Mouse (Mus musculus) heart, postnatal 0 days (tissue): Measurements from ENCODE around the gene Jade2.

Experiments used
- CTCF ChIP-seq: IDR thresholded peaks from 2 replicates; pipeline ENCODE4 v1.5.1; 2016; ENCODE audit warnings: antibody characterized with exemption, control low read depth, low read depth
- EP300 ChIP-seq: IDR thresholded peaks from 2 replicates; pipeline ENCODE4 v1.6.1; 2016; ENCODE audit warnings: antibody characterized with exemption, low read depth

- TF ChIP-seq EP300: no peak
- TF ChIP-seq CTCF: no peak
Measured at GRCm38 (mm10) chr11:51899691-51900090, 42.2 kb upstream of the Jade2 start.
